Mouse (Mus musculus): ENCODE measurements around the gene Spg21. TPM values are rescaled to one million over a fixed set of nuclear protein-coding genes. Genes with fewer than 3 reads are reported as not detected.

Spg21 gene
- total RNA-seq, 2 experiments from 2014 or later = 27.2 to 34.5 TPM

DNA sequence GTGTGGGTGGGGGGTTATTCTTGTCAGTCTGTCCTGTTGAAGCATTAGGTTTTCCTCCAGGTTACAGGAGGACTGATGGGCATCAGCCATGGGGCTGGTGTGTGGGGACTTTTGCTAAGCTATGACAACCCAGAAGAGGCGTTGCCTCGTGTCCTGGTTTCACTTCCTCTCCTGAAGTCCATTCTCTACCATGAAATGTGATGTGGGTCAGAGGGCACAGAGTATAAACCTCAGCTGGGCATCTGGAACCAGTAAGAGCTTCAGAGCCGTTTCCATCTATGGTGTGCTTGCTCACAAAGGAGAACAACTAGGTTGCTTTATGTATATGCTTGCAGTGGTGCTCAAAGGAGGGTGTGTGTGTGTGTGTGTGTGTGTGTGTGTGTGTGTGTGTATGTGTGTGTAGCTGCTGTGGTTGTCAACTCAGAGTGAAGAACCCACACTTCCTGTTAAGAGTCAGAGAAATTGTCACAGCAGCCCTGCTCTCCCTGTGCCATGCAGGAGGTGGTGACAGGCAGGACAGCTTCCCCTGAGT, 74.5 kb downstream of the Spg21 start:
- no peak for DNase-seq (ENCODE audit: low spot score in 2 of 2)

DNA sequence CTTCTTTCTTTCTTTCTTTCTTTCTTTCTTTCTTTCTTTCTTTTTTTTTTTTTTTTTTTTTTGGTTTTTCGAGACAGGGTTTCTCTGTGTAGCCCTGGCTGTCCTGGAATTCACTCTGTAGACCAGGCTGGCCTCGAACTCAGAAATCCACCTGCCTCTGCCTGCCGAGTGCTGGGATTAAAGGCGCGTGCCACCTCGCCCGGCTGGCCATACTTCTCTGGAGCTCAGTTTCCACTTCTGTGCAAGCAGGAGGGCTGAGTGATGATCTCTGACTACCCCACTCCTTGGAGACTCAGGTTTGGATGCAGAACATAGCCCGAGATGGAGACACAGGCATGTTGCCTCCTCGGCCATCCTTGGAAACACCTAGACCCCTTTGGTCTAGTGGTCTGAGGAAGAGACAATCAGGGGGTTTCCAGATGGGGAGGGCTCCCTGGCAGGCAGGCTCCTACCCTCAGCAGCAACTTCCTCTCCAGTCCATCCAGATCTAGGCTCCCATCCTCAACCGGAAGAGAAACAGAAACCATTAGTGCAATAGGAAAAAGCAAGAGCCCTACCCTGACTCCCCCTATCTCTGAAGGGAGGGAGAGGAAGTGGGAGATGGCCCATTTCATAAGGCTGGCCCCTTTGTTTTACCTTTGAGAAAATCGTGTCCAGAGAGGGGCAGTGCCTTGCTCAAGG, 75.2 kb downstream of the Spg21 start:
- no peak for DNase-seq (ENCODE audit: low spot score in 2 of 2)

- no peak for DNase-seq (ENCODE audit: low spot score in 2 of 2)
These were observed 75.7 kb downstream of the Spg21 start for GRCm38 (mm10) chr9:65536491-65536890.

Other genes with a start within 250 kb of the Spg21 start
- gene Cilp, start 195.8 kb upstream of the Spg21 start, total RNA-seq (2021) = under 1 TPM in 1 of 2 experiments, not detected in 1; 0.18 TPM
- 10 to 100 TPM; 27.8 to 31.6 TPM for gene Clpx, start 166.7 kb upstream of the Spg21 start, total RNA-seq (2021)
- 10 to 100 TPM; 23.2 to 25.4 TPM for gene Pdcd7, start 114.8 kb upstream of the Spg21 start, total RNA-seq (2021)
- 1 to 10 TPM; 4.6 to 5.3 TPM for gene Ubap1l, start 99.9 kb upstream of the Spg21 start, total RNA-seq (2021)
- under 1 TPM; 0.13 to 0.43 TPM for gene Kbtbd13, start 69.3 kb upstream of the Spg21 start, total RNA-seq (2021)
- gene Rasl12, start 62.4 kb upstream of the Spg21 start, total RNA-seq (2021) = 1 to 10 TPM; 4.1 to 5.3 TPM
- gene Slc51b, start 38.0 kb upstream of the Spg21 start, total RNA-seq (2021) = not detected
- 10 to 100 TPM; 19.3 to 21.3 TPM for gene Mtfmt, start 25.2 kb upstream of the Spg21 start, total RNA-seq (2021)
- gene Ankdd1a, start 59.2 kb downstream of the Spg21 start, total RNA-seq (2021) = 1 to 10 TPM; 1.5 to 2.0 TPM
- gene Plekho2, start 119.1 kb downstream of the Spg21 start, total RNA-seq (2021) = 1 to 10 TPM; 5.6 to 8.4 TPM
- 1 to 10 TPM; 1.1 to 1.4 TPM for gene Pif1, start 126.2 kb downstream of the Spg21 start, total RNA-seq (2021)
- gene Rbpms2, start 168.7 kb downstream of the Spg21 start, total RNA-seq (2021) = 1 to 10 TPM; 1.9 to 2.4 TPM
- 100 to 1,000 TPM; 202 to 214 TPM for gene Oaz2, start 207.1 kb downstream of the Spg21 start, total RNA-seq (2021)